Mouse (Mus musculus): ENCODE measurements around the gene Lsm7.

Lsm7 gene

DNA sequence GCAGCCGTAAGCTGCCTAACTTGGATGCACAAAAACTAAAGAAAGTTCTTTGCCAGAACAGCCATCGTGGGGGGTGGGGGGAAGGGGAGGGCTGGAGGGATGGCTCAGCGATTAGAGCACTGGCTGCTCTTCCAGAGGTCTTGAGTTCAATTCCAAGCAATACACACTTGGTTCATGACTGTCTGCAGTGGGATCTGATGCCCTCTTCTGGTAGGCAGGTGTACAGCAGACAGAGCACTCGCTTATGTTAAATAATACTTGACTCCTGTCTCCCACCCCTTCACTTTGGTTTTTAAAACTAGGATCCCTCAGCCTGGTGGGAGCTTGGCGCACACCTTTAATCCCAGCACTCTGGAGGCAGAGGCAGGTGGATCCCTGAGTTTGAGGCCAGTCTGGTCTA lies 21.0 kb upstream of the Lsm7 start:
- DNase-seq (ENCODE audit: low read depth): no peak

DNA sequence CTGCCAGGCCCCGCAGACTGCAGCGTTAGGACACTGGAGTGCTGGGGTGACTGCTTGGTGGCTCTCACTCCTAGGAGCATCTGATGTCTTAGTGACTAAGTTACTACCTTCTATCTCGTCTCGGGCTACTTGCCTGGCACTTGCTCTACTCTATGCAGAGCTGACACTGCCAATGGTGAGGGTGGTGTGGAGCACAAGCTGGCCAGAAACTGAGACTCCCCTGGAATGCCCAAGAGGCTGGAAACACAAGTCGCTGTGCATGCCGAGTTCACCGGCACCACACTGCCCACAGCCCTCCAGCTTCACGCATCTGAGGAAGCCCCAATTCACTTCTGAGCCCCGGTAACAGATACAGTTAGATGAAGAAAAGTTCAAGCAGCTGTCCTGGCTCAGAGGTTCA lies 19.0 kb upstream of the Lsm7 start:
- DNase-seq (ENCODE audit: low read depth): no peak

DNA sequence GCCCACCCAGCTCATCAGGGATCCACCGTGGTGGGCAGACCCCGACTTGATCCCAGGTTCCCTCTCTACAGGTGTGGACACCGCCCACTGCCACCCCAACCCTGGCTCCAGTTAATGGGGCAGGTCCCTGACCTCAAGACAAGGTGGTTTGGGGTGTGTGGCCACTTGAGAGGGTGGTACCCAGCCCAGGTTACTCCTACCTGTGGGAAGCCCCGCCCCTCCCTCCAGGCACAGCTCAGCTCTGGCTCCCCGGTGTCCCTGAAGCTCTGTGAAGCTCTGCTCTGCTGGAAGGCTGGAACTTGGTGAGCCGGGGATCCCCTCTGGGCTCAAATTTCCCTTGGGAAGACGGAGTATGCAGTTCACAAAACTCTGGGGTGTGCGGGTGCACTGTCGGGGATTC lies 16.6 kb upstream of the Lsm7 start, which contains the start of gene Tmprss9:
Gene Tmprss9, plus strand, starts transcription at position 268 of the 400 bp plus-strand sequence.
- no peak for DNase-seq (ENCODE audit: low read depth)

DNA sequence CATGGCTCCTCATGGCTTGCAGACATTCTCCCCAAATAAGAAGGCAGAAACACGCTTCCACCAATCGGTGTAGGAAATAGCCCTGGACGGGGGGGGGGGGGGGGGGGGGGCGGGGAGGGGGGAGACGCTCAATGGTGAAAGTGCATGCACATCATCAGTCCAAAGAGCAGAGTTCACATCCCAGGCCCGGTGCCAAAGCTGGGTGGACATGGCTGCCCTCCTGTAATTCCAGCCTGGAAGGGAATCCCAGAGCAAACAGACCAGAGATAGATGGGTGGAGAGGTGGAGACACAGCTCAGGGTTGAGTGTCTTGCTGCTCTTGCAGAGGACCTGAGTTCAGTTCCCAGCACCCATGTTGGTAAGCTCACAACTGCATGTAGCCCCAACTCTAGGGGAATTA lies 16.0 kb upstream of the Lsm7 start:
- no peak for DNase-seq (ENCODE audit: low read depth)

DNA sequence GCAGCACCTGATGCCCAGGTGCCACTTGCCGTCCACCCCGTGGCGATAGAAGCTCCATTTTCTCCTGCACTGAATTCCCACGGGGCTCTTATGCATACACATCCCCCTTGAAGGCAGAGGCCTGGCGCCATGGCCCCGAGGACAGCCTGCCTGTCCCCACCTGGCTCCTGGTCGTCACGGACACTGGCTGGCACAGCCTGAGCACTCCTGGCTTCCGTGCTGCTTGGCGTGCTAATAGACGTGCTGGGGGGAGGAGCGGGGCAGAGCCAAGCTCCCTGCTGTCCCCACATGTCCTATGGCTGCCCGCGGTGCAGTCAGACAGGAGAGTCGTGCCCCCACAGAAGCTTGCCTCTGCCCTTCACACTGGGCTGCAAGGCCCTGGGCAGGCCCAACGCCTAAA lies 9.4 kb upstream of the Lsm7 start:
- DNase-seq (ENCODE audit: low read depth): no peak

DNA sequence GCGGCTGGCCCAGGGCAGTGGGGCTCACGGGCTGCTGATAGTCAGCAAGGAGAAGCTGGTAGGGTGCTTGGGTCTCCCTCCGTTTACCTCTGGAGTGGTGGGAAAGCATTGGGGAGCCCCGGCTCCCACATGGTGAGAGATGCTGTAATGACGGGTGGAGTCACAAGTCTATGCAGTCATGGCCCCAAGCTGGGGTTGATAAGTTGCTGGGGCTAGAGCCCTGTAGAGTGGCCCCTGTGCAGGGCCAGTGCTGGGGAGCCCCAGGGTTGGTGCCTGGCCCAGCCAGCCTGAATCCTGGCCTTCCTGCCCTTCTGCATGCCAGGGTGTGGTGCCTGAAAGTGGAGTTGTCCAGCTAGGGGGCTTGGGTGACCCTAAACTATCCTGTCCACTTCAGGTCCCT lies 7.3 kb upstream of the Lsm7 start:
- no peak for DNase-seq (ENCODE audit: low read depth)

DNA sequence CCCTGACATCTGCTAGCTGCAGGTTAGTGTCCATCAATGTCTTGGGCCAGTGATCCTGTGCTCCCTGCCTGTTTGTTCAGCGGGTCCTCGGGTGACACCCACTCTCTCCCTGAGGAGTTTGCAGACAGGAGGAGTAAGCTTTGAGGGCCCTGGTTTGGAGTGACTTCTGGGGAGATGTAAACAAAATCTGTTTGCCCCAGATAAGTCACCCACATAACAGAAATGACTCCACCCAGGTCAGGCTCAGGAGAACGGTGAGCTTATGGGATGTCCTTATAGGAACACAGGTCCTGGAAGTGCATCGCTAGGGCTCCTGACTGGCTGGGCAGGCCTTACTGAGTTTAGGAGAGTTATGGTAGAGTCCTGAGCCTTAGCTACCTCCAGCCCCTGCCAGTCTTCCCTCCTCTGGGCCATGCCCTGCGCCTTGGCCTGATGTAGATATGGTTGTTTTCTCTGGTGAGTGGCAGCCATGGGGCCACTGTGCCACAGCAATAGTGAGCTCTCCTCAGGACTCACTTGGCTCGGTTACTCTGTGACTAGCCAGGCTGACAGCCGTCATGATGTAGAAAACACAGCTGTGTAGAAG lies 3.4 kb upstream of the Lsm7 start:
- DNase-seq (ENCODE audit: low read depth): no peak

DNA sequence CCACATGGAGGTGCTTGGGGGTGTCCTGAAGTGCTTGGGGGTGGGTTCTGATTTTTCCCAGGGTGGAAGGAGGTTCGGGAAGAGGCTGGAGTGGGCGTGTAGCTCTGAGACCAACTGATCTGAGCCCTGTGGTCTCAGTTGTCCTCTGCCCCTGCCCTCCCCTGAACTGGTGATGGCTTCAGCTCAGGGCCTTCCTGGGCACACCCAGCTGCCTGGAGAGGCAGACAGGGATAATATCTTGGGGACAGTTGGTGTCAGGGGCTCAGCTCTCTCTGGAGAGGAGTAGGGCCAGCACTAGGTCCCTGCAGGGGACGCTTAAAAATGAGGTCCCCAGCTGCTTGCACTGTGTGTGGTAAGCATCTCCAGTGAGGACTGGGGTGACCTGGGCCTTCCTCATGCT lies 2.8 kb upstream of the Lsm7 start:
- DNase-seq (ENCODE audit: low read depth): no peak

DNA sequence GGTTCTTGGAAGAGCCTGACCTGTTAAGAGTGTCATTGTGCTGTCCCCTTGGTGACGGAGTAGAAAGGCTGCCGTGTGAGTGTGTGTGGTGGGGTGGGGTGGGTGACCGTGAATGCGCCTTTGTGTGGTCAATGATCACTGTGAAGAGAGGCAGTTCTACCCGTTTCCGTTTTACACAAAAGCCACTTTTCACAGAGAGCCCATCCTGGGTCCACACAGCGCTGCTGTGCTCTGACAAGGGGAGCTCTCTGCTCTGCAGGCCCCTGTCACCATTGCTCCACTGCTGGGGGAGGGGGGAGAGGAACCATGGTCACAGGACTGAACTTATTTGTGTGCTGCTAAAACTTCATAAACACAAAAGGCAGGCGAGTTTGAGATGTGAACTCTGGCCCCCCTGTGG lies 2.4 kb upstream of the Lsm7 start:
- no peak for DNase-seq (ENCODE audit: low read depth)

DNA sequence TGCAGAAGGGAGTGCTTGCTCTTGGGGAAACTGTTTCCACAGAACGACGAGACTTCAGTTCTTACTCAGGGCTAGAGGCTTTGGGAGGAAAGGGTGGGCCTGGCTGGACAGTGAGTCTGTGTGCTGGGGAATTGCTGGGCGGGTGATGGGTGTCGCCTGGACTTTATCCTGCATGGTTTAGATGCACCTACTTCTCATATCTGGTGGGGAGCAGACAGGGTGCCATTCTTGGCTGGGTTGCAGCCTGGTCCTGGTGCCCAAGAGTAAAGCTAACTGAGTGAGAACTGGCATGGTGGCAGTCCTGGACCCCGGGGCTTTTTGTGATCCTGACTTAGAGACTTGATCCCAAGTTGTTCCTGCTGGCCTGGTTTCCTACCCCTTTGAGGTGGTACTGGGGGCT lies 1.9 kb upstream of the Lsm7 start:
- no peak for DNase-seq (ENCODE audit: low read depth)

DNA sequence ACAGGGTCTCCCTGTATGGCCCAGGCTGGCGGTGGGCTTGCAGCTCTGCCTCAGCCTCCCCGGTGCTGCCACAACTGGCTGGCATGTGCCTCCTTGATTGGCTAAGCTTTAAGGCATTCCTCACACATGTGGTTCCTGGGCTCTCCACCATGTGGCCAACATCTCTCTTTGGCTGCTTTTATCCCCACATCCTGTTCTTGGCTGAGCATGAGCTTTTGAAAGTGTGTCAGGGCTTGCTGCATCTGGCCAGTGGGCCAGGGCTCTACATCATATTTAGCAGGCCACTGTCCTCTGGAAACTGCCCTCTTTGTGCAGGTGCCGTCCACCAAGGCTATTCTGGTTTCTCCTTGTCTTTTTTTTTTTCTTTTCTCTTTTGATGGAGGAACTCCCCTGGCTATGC lies 1.3 kb upstream of the Lsm7 start:
- no peak for DNase-seq (ENCODE audit: low read depth)

DNA sequence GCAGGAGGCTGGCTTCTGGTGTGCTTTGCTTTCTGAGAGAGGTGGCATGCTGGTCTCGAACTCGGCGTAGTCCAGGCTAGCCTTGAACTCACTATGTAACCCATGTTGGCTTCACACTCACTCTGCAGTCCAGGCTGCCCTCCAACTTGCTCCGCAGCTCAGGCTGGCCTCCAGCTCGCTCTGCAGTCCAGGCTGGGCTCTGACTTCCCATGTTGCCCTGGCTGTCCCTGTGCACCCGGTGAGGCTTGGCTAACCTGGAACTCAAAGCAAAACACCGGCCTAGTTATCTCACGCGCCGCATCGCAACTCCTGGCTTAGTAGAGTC lies 702 bp upstream of the Lsm7 start:
- DNase-seq (ENCODE audit: low read depth): no peak

DNA sequence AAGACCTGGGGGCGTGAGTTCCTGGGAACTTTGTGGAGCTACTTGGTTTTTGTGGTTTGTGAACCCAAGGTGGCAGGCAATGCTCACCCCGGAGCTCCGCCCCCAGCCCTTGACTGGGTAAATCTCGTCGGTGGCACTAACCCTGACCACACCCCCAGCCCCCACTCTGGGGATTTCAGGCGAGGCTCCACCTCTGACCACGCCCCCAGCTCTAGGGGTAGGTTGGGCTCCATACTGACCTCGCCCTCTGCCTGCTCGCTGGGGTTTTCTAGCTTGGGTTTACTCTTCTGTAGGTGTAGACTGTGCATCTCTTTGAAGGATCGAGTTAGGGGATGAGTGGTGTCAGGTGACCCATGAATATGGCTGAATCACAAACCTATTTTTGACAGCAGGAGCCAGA lies 6.4 kb downstream of the Lsm7 start:
- peak; percentile 86 for DNase-seq (ENCODE audit: low read depth)

DNA sequence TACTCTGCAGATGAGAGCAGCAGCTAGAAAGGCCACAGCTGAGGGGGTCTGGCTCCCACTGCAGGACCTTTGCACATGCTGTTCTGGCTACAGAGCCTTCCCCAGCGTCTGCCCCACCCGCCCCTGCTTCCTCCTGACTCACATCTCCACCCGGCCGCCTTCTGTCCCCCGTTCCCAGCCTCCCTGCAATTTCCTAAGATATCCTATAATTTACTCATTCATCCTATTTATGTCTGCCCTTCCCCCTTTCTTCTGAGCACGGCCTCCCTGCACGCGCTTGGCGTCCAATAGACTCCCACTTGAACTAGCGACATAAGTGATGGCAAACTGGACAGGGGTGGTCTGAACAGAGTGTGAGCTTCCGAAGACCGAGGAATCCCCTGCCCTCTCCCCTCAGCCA lies 9.3 kb downstream of the Lsm7 start:
- no peak for DNase-seq (ENCODE audit: low read depth)

DNA sequence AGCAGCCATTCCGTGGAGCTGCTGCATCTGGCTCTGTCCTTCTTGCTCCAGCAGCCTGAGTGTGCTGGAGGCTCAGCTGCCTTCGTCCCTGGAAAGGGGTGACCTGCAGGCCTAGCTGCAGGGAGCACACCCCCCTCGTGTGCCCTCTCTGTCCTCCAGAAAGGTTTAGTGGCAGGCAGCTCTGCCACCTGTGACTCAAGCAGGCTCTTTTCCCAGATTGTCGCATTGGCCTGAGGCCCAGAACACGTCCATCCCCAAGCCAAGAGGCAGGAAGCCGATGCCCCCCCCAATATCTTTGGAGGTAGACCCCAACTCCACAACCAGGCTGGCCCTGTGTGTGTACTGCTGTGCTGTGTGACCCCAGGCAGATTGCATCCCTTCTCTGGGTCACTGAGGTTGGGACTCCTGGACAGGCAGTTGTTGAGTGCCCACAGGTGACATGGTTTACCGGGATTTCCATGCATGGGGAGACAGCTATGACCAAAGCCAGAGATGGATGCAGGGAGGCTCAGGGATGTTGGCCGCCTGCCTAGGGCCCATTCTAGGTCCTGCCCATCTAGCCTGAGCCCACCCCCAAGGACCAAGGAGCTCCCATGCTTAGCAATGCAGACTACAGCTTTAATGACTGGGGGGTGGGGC lies 9.8 kb downstream of the Lsm7 start:
- DNase-seq (ENCODE audit: low read depth): no peak

DNA sequence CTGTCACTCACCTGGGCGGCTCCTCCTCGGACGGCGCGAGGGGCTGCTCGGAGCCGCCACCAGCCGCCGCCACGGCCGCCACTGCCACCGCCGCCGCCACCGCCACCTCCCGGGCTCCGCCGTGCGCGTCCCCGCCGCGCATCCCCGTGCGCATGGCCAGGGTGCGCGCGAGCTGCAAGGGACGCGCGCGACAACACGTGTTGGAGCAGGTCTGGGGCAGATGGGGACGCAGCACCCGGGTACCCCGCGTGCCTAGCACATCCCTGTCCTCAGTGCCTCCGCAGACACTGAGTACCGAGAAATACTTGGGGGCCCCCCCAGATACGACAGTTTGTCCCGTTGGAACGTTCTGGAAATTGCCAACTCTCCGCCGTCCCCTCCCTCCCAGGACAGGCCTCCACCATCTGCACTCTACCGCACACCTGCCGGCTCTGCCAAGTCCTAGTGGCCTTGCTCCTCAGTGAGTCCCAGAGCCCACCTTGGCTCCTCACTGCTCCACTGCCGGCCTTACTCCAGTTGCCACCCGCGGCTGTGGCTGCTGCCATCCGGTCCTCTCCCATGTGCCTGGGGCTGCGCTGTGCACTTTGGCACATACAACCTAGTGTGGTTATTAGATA lies 11.0 kb downstream of the Lsm7 start, which contains the start of gene Lingo3:
Gene Lingo3, minus strand, starts transcription at position 109 of the 617 bp plus-strand sequence.
- no peak for DNase-seq (ENCODE audit: low read depth)

DNA sequence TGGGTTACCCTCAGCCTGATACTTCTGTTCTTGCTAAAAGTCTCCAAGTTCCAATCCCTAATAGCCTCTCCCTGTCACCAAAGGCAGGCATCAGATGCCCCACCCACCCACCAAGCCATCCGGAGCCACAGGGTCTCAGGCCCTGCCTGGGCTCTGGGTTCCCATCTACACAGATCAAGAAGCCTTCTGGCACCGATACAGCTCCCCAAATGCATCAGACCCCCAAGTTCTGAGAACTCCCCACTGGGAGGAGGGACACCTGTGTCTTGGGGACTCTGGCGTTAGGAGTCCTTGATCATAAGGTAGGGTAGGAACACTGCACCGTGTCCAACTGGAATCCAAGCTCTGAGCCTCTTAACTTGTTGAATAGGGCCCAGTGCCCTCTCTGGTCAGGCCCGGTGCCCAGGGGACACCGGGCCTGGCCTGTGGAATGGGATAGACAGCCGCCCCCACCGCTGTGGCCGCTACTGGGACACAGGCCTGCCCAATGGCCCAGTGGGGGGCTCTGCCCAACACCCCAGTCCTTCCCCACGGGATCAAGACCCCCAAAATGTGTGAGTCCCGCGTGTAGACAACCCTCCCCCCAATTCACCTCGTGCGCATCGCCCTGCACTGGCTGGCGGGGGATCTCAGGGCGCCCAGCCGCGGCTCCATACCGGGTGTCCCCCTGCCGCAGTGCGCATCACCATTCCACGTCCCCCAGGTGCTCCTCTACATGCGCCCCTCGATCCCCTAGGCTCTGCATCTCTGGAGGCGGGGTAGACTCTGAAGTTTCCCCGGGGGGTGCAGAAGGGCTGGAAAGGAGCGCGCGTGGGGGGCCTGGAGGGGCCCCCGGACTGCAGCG lies 11.7 kb downstream of the Lsm7 start:
- DNase-seq (ENCODE audit: low read depth): no peak

DNA sequence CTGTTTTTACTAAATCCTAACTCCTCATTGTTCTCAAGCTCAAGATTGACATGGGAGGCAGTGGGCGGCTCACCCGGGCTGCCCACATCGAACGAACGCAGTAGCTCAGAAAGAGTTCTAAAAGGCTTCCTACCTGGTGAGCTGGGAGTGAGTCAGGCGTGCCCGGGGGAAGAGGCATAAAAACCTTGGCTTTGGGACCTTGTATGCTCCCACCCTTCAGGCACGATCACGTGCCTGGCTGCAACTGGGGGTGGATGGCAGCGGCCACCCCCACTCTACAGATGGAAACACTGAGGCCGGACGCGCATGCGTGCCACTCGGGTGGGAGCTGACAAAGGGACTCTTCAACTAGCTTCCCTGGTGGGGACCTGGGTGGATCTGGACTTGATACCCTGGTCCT lies 12.7 kb downstream of the Lsm7 start:
- DNase-seq (ENCODE audit: low read depth): no peak

DNA sequence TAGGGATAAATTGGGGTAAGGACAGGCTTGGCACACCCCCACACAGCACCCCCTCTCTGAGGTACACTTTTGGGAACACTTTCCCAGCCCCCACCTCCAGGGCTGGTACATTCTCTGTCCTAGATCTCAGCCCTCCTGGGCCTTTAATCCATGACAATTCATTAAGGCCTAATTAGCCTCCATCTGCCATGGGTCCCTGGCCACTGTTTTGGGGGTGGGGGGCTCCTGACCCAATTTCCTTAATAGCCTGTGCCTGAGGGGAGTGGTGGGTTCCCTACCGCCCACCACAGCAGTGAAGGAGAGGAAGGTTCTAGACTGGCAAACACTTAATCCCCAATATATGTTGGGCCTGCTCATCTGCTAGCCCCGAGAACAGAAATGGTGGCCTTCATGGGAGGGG lies 13.3 kb downstream of the Lsm7 start:
- no peak for DNase-seq (ENCODE audit: low read depth)

DNA sequence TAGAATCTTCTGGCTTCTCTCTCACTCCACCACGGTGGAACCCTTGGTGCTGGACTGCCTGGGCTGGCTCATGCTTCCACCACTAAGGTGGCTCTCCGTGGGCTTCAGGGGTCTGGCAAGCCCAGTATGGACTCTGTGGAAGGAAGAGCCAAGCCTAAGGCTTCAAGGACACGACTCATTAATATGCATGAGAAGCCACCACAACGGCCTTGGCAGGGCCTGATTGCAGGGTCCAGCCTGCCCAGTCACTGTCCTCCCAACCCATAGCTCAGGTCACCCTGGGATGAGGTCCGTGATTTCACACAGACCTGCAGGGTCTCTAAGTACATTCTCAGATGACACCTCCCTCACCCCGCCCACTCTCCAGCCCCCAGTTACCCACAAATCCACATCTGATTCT lies 15.2 kb downstream of the Lsm7 start:
- DNase-seq (ENCODE audit: low read depth): no peak

DNA sequence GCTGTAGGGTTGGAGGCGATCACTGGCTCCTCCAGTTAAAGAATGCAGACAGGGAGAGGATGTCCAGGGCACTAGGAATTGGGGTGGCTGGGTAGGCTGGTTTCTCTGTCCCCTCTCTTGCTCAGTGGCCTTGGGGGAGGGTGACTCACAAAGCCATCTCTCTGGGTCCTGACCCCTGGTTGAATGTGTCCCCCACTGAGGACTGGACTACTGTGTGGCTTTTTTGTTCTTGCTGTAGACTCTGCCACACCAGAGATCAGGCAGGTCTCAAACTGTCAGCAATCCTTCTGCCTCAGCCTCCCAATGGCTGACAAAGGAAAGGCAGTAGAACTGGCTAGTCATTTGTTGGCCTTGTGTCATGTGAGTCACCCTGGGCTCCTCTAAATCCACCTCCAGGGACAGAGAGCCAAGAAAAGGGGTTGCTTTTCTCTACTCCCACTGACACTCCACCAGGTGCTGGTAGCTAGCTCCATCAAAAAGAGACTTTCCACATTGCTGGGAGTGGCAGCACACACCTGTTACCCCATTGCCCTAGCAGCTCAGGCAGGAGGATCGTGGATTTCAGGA lies 16.6 kb downstream of the Lsm7 start:
- no peak for DNase-seq (ENCODE audit: low read depth)

DNA sequence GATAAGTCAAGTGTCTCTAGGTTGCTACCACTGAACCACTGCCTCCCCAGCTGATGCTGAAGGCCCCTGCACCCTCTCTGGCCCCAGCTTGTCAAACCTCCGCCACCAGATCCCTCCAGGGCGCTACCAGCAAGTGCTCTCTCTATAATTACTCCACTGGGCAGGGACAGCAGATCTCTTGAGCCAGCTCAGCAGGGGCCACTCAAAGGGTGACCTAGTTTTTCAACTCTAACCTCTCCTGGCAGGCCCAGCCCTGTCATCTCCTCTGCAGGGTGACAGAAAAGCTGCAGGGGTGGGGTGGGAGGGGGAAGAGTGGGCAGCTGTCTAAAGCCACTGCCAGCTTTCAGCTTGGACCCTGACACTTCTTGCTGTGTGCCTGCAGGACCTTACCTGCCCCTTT lies 17.2 kb downstream of the Lsm7 start:
- DNase-seq (ENCODE audit: low read depth): no peak

DNA sequence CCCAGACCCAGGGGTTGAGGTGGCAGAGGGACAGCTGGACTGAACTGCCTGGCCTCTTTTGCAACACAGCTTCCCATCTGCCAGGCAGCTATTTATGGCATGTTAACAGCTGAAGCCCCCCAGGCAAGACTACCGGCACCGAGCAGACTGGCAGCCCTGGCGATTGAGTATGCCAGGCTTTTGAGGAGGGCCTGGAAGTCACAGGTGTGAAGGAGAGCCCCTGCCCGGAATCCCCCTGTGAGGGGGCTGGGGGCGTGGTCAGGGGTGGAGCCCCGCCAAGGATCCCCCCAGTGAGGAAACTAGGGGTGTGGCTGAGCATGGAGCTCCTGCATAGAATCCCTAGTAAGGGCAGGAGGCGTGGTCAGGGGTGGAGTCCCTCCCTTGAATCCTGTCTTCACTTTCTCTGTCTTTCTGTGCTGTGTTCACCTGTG lies 18.0 kb downstream of the Lsm7 start:
- DNase-seq (ENCODE audit: low read depth): no peak

Measured in c-Kit-positive CD71-negative TER-119-negative erythroid progenitor cells, embryonic 14.5 days (primary cell).